ENCODE assay signal across 9 mouse cellular contexts in genomic region chr14:57729975-57730499, GRCm38 (mm10). TPM values are rescaled to one million over a fixed set of nuclear protein-coding genes. Genes with fewer than 3 reads are reported as not detected.
A peak's percentile ranks its signal among the peaks of the same experiment; 100 is the strongest.
DNase-seq lines count a peak whose midpoint lies in the region; ATAC-seq lines count a peak whose summit lies in the region.
"Had no signal": no experiment of that assay in that cellular context is flagged by ENCODE, and none has a peak within 500 bp of the region (broad histone marks: within the 10 kb centered on the region; RNA-seq: fewer than 3 reads in every experiment).

No protein-coding gene starts in this region.

- peak; percentile 39 for DNase-seq in gastrocnemius, adult 18-20 months (ENCODE audit: low spot score)
- no peak for DNase-seq in gastrocnemius, postnatal 10 days
- DNase-seq in c-Kit-positive CD71-negative TER-119-negative erythroid progenitor cells, embryonic 14.5 days (ENCODE audit: low read depth), result peak; percentile 50
- DNase-seq in kidney, postnatal 10 days, result peak; percentile 75
- DNase-seq in midbrain, embryonic 14.5 days, result no peak
- peak; percentile 46 for DNase-seq in thymus, postnatal 25 days
- DNase-seq in layer of hippocampus, adult 8-10 months (ENCODE audit: low spot score in 2 of 2), result no peak

- no peaks in the 10 kb centered on the region for H3K9me3 ChIP-seq in heart, embryonic 15.5 days (replicated peaks)
- no peaks in the 10 kb centered on the region for H3K9me3 ChIP-seq in midbrain, embryonic 14.5 days (ENCODE audit: control insufficient read depth, low read length)

- peaks cover 45% of the 10 kb centered on the region for H3K4me1 ChIP-seq in heart, embryonic 15.5 days (replicated peaks)
- 0 out of 2 replicates have a peak, but pooled peaks cover 7% of the 10 kb centered on the region for H3K4me1 ChIP-seq in midbrain, embryonic 14.5 days (ENCODE audit: control insufficient read depth, insufficient read depth, low read length)

- H3K9ac ChIP-seq in heart, embryonic 15.5 days, result no peak overlapping the region
- no peak overlapping the region for H3K9ac ChIP-seq in midbrain, embryonic 14.5 days (replicated peaks; ENCODE audit: low read length)

- no peaks in the 10 kb centered on the region for H3K27me3 ChIP-seq in heart, embryonic 15.5 days
- no peaks in the 10 kb centered on the region for H3K27me3 ChIP-seq in midbrain, embryonic 14.5 days (ENCODE audit: control insufficient read depth, insufficient read depth, low read length)

- H3K4me2 ChIP-seq in heart, embryonic 15.5 days, result peak overlapping the region; percentile 4; the same call in 1 of the 2 replicates
- H3K4me2 ChIP-seq in midbrain, embryonic 14.5 days (ENCODE audit: low read length), result no peak overlapping the region

- peaks cover 6% of the 10 kb centered on the region; the same call in 1 of the 2 replicates for H3K36me3 ChIP-seq in heart, embryonic 15.5 days
- H3K36me3 ChIP-seq in midbrain, embryonic 14.5 days (ENCODE audit: control insufficient read depth, insufficient read depth, low read length), result no peaks in the 10 kb centered on the region

- H3K27ac ChIP-seq in heart, embryonic 15.5 days, result peak overlapping the region; percentile 73
- H3K27ac ChIP-seq in midbrain, embryonic 14.5 days (replicated peaks; ENCODE audit: low read depth, low read length), result peak overlapping the region; percentile 41; the same call in 1 of the 2 replicates

- no peak overlapping the region for H3K4me3 ChIP-seq in heart, embryonic 15.5 days
- no peak overlapping the region for H3K4me3 ChIP-seq in midbrain, embryonic 14.5 days (replicated peaks; ENCODE audit: low read depth, low read length)

- ATAC-seq in heart, embryonic 15.5 days (replicated peaks; ENCODE audit: insufficient number of reproducible peaks, insufficient read depth, low FRiP score, low read depth), result no peak; the same call in 1 of the 2 replicates
- no peak for ATAC-seq in midbrain, embryonic 14.5 days (ENCODE audit: low FRiP score, low TSS enrichment)

- WGBS in heart, embryonic 15.5 days, result 46% methylated on average over 5 of the region's 5 CpGs
- WGBS in midbrain, embryonic 14.5 days, result 76% methylated on average over 5 of the region's 5 CpGs

RNA-seq across cellular contexts. Expression of gene Gm49361, which starts 15.9 kb away (rescaled TPM):
- under 1 TPM; 0.96 to 1.00 TPM for total RNA-seq in gastrocnemius, adult 18-20 months (2021)
- not detected for total RNA-seq in gastrocnemius, postnatal 10 days (2021)
- polyA plus RNA-seq in heart, embryonic 15.5 days (2015; fragmentation: Nextera tagmentation; extraction: Ambion mirVana), result not detected in 2 replicates
- polyA plus RNA-seq in midbrain, embryonic 14.5 days (2014; fragmentation: Nextera tagmentation; extraction: Ambion mirVana), result not detected in 2 replicates
- 1 to 10 TPM; 2.2 to 4.5 (median 3.4) TPM for total RNA-seq in layer of hippocampus, adult 8-10 months (2022)
- total RNA-seq: ES-E14 had no signal

RNA-seq across cellular contexts. Expression of gene Lats2, which starts 28.2 kb away (rescaled TPM):
- 10 to 100 TPM; 18.4 to 18.9 TPM for total RNA-seq in gastrocnemius, adult 18-20 months (2021)
- total RNA-seq in gastrocnemius, postnatal 10 days (2021), result 10 to 100 TPM; 21.7 to 26.7 TPM
- 20.3 and 26.2 TPM in 2 replicates for polyA plus RNA-seq in heart, embryonic 15.5 days (2015; fragmentation: Nextera tagmentation; extraction: Ambion mirVana)
- polyA plus RNA-seq in midbrain, embryonic 14.5 days (2014; fragmentation: Nextera tagmentation; extraction: Ambion mirVana), result 5.4 and 7.1 TPM in 2 replicates
- total RNA-seq in layer of hippocampus, adult 8-10 months (2022), result 10 to 100 TPM; 43.6 to 46.3 (median 45.0) TPM

Comparison
In these comparisons a context has a peak if more than half of its experiments do, and no peak if none do; other contexts are left out.
1. DNase-seq: peak in gastrocnemius, adult 18-20 months (single experiment), c-Kit-positive CD71-negative TER-119-negative erythroid progenitor cells, embryonic 14.5 days (single experiment), kidney, postnatal 10 days (single experiment) and thymus, postnatal 25 days (single experiment); none in gastrocnemius, postnatal 10 days (single experiment), midbrain, embryonic 14.5 days (single experiment) and layer of hippocampus, adult 8-10 months (0 of 2).